Mouse (Mus musculus) intestine, embryonic 14.5 days (tissue): ENCODE results near the gene Lmnb2. TPM values are rescaled to one million over a fixed set of nuclear protein-coding genes. Genes with fewer than 3 reads are reported as not detected.

Experiments
- ATAC-seq: fragments of 200-750 bp; cut with Nextera tagmentation; replicated peaks from 2 replicates; pipeline ENCODE4 v1.8.0; 2017; ENCODE audit warnings: low read depth, moderate number of reproducible peaks, moderate TSS enrichment, moderate library complexity; ENCODE audit not compliant: low FRiP score, low TSS enrichment
- DNase-seq: peaks from one replicate; pipeline ENCODE4 v3.0.0-alpha.2; 2018; ENCODE audit warnings: low spot score
- H3K27ac ChIP-seq: fragments of 300-500 bp; sonication (generic); 2 replicates; pipeline ENCODE4 v1.5.1; 2014; ENCODE audit warnings: low read depth, mild to moderate bottlenecking, control low read depth
- H3K27me3 ChIP-seq: fragments of 300-500 bp; sonication (generic); replicated peaks from 2 replicates; pipeline ENCODE4 v1.6.1; 2014; ENCODE audit warnings: low read length, control low read depth; ENCODE audit not compliant: control insufficient read depth, insufficient read depth
- H3K36me3 ChIP-seq: fragments of 300-500 bp; sonication (generic); 2 replicates; pipeline ENCODE4 v1.6.1; 2014; ENCODE audit warnings: low read length, control low read depth; ENCODE audit not compliant: control insufficient read depth, insufficient read depth
- H3K4me1 ChIP-seq: fragments of 300-500 bp; sonication (generic); replicated peaks from 2 replicates; pipeline ENCODE4 v1.6.1; 2014; ENCODE audit warnings: low read length, control low read depth, mixed read lengths; ENCODE audit not compliant: control insufficient read depth, insufficient read depth
- H3K4me2 ChIP-seq: fragments of 300-500 bp; sonication (generic); 2 replicates; pipeline ENCODE4 v1.6.1; 2014; ENCODE audit warnings: low read length
- H3K4me3 ChIP-seq: fragments of 300-500 bp; sonication (generic); 2 replicates; pipeline ENCODE4 v1.5.1; 2014; ENCODE audit warnings: low read depth, low read length, control low read depth, mixed read lengths
- H3K9ac ChIP-seq: fragments of 300-500 bp; sonication (generic); 2 replicates; pipeline ENCODE4 v1.6.1; 2014; ENCODE audit warnings: mild to moderate bottlenecking, low read length
- H3K9me3 ChIP-seq: fragments of 300-500 bp; sonication (generic); 2 replicates; pipeline ENCODE4 v1.6.1; 2016; ENCODE audit warnings: low read length, control low read depth; ENCODE audit not compliant: control insufficient read depth
- WGBS: fragments of 180-500 bp; shearing (Covaris S2); extraction: QIAGEN DNeasy Blood & Tissue Kit; methylation state at CpG from one replicate; pipeline ENCODE4 v1.1.7; 2014; 5-methylcytosine and 5-hydroxymethylcytosine counted together
- polyA plus RNA-seq: library from polyadenylated mRNA; unstranded; fragments of >200 nt; fragmentation: Nextera tagmentation; extraction: Ambion mirVana; gene quantifications from 2 replicates; pipeline ENCODE4 v1.2.1, GENCODE M21; 2014

Gene Lmnb2
- polyA plus RNA-seq, 1 experiment from 2014 or later = 15.5 TPM

- Histone ChIP-seq H3K4me2 (no peak overlapping the region), H3K36me3 (no peaks in the 10 kb centered on the region), H3K4me3 (no peak overlapping the region), H3K27me3 (no peaks in the 10 kb centered on the region), H3K9me3 (no peaks in the 10 kb centered on the region), H3K27ac (no peak overlapping the region), H3K9ac (no peak overlapping the region), H3K4me1 (peaks cover 30% of the 10 kb centered on the region)
- 34% methylated on average over 5 of the region's 5 CpGs for WGBS
- no peak for ATAC-seq
- no peak for DNase-seq
These were observed 32.3 kb upstream of the Lmnb2 start for GRCm38 (mm10) chr10:80950314-80950713.

- Histone ChIP-seq H3K9me3 (no peaks in the 10 kb centered on the region), H3K4me3 (no peak overlapping the region), H3K4me1 (peaks cover 21% of the 10 kb centered on the region), H3K9ac (no peak overlapping the region), H3K36me3 (no peaks in the 10 kb centered on the region), H3K27ac (no peak overlapping the region), H3K27me3 (no peaks in the 10 kb centered on the region), H3K4me2 (no peak overlapping the region)
- DNase-seq (no peak), ATAC-seq (no peak)
- 79% methylated on average over 3 of the region's 3 CpGs for WGBS
These were observed 31.0 kb upstream of the Lmnb2 start for GRCm38 (mm10) chr10:80949081-80949480.

GRCm38 (mm10) chr10:80948570-80948969 lies 30.5 kb upstream of the Lmnb2 start:
- ATAC-seq (0 out of 2 replicates have a peak, but pooled peaks have one; percentile 32), DNase-seq (no peak)

GRCm38 (mm10) chr10:80947802-80948201 lies 29.8 kb upstream of the Lmnb2 start:
- peak; percentile 12; the same call in 1 of the 2 replicates for ATAC-seq
- Histone ChIP-seq H3K9me3 (no peaks in the 10 kb centered on the region), H3K27me3 (no peaks in the 10 kb centered on the region), H3K4me3 (no peak overlapping the region), H3K27ac (peak overlapping the region; percentile 14; the same call in 1 of the 2 replicates), H3K36me3 (no peaks in the 10 kb centered on the region), H3K4me2 (no peak overlapping the region), H3K9ac (no peak overlapping the region), H3K4me1 (peaks cover 32% of the 10 kb centered on the region)
- DNase-seq = no peak
- WGBS = 18% methylated on average over 2 of the region's 2 CpGs

More at GRCm38 (mm10) chr10:80948570-80948969, 30.5 kb upstream of the Lmnb2 start:
- Histone ChIP-seq H3K9me3 (no peaks in the 10 kb centered on the region), H3K27me3 (no peaks in the 10 kb centered on the region), H3K36me3 (no peaks in the 10 kb centered on the region), H3K4me1 (peaks cover 24% of the 10 kb centered on the region), H3K4me3 (no peak overlapping the region), H3K9ac (no peak overlapping the region), H3K27ac (no peak overlapping the region), H3K4me2 (no peak overlapping the region)
- WGBS = 37% methylated on average over 6 of the region's 6 CpGs

- 0 out of 2 replicates have a peak, but pooled peaks have one; percentile 22 for ATAC-seq
- 65% methylated on average over 14 of the region's 14 CpGs for WGBS
- H3K27ac ChIP-seq = peak overlapping the region; percentile 14; the same call in 1 of the 2 replicates
These were observed 28.8 kb upstream of the Lmnb2 start for GRCm38 (mm10) chr10:80946684-80947437.

GRCm38 (mm10) chr10:80944231-80944630 lies 26.2 kb upstream of the Lmnb2 start:
- no peak for DNase-seq
- 81% methylated on average over 5 of the region's 5 CpGs for WGBS
- H3K4me2 ChIP-seq = no peak overlapping the region
- H3K27ac ChIP-seq = no peak overlapping the region
- no peaks in the 10 kb centered on the region for H3K9me3 ChIP-seq
- H3K36me3 ChIP-seq = no peaks in the 10 kb centered on the region
- H3K9ac ChIP-seq = no peak overlapping the region
- no peaks in the 10 kb centered on the region for H3K27me3 ChIP-seq
- ATAC-seq = no peak
- H3K4me3 ChIP-seq = no peak overlapping the region
- H3K4me1 ChIP-seq = peaks cover 54% of the 10 kb centered on the region

More at GRCm38 (mm10) chr10:80946684-80947437, 28.8 kb upstream of the Lmnb2 start:
- H3K9ac ChIP-seq = no peak overlapping the region
- DNase-seq = no peak
- no peaks in the 10 kb centered on the region for H3K9me3 ChIP-seq
- H3K4me3 ChIP-seq = no peak overlapping the region
- no peaks in the 10 kb centered on the region for H3K27me3 ChIP-seq
- no peak overlapping the region for H3K4me2 ChIP-seq
- peaks cover 33% of the 10 kb centered on the region for H3K4me1 ChIP-seq
- H3K36me3 ChIP-seq = no peaks in the 10 kb centered on the region

GRCm38 (mm10) chr10:80943701-80944100 lies 25.7 kb upstream of the Lmnb2 start:
- ATAC-seq (no peak), DNase-seq (no peak)
- no peaks in the 10 kb centered on the region for H3K27me3 ChIP-seq
- H3K36me3 ChIP-seq = no peaks in the 10 kb centered on the region
- H3K4me1 ChIP-seq = peaks cover 57% of the 10 kb centered on the region
- no peaks in the 10 kb centered on the region for H3K9me3 ChIP-seq
- 44% methylated on average over 9 of the region's 9 CpGs for WGBS
- H3K4me3 ChIP-seq = no peak overlapping the region
- no peak overlapping the region for H3K4me2 ChIP-seq
- no peak overlapping the region for H3K27ac ChIP-seq
- no peak overlapping the region for H3K9ac ChIP-seq

GRCm38 (mm10) chr10:80942919-80943318 lies 24.9 kb upstream of the Lmnb2 start:
- Histone ChIP-seq H3K36me3 (no peaks in the 10 kb centered on the region), H3K9me3 (no peaks in the 10 kb centered on the region), H3K4me2 (no peak overlapping the region), H3K4me3 (no peak overlapping the region), H3K27me3 (no peaks in the 10 kb centered on the region), H3K27ac (no peak overlapping the region), H3K9ac (no peak overlapping the region), H3K4me1 (peaks cover 61% of the 10 kb centered on the region)
- DNase-seq (no peak), ATAC-seq (no peak)
- 66% methylated on average over 8 of the region's 8 CpGs for WGBS

GRCm38 (mm10) chr10:80940988-80941347 lies 22.9 kb upstream of the Lmnb2 start:
- Histone ChIP-seq H3K27ac (peak overlapping the region; percentile 81), H3K36me3 (no peaks in the 10 kb centered on the region), H3K4me1 (peaks cover 67% of the 10 kb centered on the region), H3K4me3 (no peak overlapping the region), H3K4me2 (peak overlapping the region; percentile 64), H3K9me3 (no peaks in the 10 kb centered on the region), H3K27me3 (no peaks in the 10 kb centered on the region), H3K9ac (no peak overlapping the region)
- DNase-seq (no peak), ATAC-seq (no peak)
- 7% methylated on average over 2 of the region's 2 CpGs for WGBS
